Mouse (Mus musculus) megakaryocyte, embryonic 14.5 days (primary cell): ENCODE results near the gene AI481877.

Experiments used
- FLI1 ChIP-seq: IDR thresholded peaks from 2 replicates; pipeline ENCODE4 v1.6.1; 2012; ENCODE audit warnings: low read length, inconsistent platforms, mixed read lengths
- GATA1 ChIP-seq: IDR thresholded peaks from 3 replicates; pipeline ENCODE4 v1.6.1; 2012; ENCODE audit warnings: mixed read lengths, low read length, inconsistent platforms, borderline replicate concordance

GRCm38 (mm10) chr4:59151953-59152352 is 13.2 kb upstream of the AI481877 start:
- TF ChIP-seq GATA1 (no peak), FLI1 (no peak)
